ENCODE assay signal across 12 mouse cellular contexts in the genomic region with DNA sequence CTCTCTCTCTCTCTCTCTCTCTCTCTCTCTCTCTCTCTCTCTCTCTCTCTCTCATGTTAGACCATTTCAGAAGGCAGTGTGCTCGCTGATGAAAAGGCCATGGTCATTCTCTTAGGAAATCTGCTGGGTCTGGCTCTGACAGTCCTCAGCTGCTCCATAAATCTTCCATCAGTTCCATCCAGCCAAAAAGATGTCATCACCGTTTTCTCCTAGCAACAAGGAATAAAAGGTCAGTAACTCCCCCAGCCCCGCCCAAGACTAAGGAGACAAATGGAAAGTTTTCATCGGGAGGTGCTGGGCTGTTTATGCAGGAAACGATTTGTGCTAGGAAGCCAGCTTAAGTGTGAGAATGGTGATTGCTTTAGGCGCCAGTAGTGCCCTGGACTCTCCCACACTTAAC. TPM values are rescaled to one million over a fixed set of nuclear protein-coding genes. Genes with fewer than 3 reads are reported as not detected.
DNase-seq lines count a peak whose midpoint lies in the region; ATAC-seq and TF ChIP-seq lines count a peak whose summit lies in the region.
"Had no signal": no experiment of that assay in that cellular context is flagged by ENCODE, and none has a peak within 500 bp of the region (broad histone marks: within the 10 kb centered on the region; RNA-seq: fewer than 3 reads in every experiment).

No protein-coding gene starts in this region.

- peaks cover 26 to 62% of the 10 kb centered on the region in 2 experiments for H3K4me1 ChIP-seq in heart, embryonic 14.5 days (ENCODE audit: control insufficient read depth in 2 of 2, insufficient read depth in 2 of 2, low read length in 2 of 2)
- no peaks in the 10 kb centered on the region for H3K4me1 ChIP-seq in midbrain, postnatal 0 days (ENCODE audit: insufficient read depth, low read length)
- H3K4me1 ChIP-seq: midbrain, embryonic 12.5 days had no signal

- no peaks in the 10 kb centered on the region for H3K9me3 ChIP-seq in heart, embryonic 14.5 days (ENCODE audit: control insufficient read depth, low read length)
- H3K9me3 ChIP-seq in midbrain, postnatal 0 days (ENCODE audit: low read length), result no peaks in the 10 kb centered on the region

- H3K4me3 ChIP-seq in heart, embryonic 14.5 days (ENCODE audit: control insufficient read depth in 1 of 2, insufficient read depth in 1 of 2, low read depth in 1 of 2, low read length in 2 of 2), result no peak overlapping the region
- H3K4me3 ChIP-seq in midbrain, postnatal 0 days (ENCODE audit: low read depth, low read length), result no peak overlapping the region
- H3K4me3 ChIP-seq: midbrain, embryonic 12.5 days had no signal

- peak overlapping the region; percentile 54 for H3K9ac ChIP-seq in heart, embryonic 14.5 days (ENCODE audit: low read length)
- no peak overlapping the region for H3K9ac ChIP-seq in midbrain, postnatal 0 days (replicated peaks; ENCODE audit: low read length, poor library complexity, severe bottlenecking)
- H3K9ac ChIP-seq: midbrain, embryonic 12.5 days had no signal

- H3K27me3 ChIP-seq in heart, embryonic 14.5 days (ENCODE audit: control insufficient read depth, insufficient read depth, low read length), result no peaks in the 10 kb centered on the region
- peaks cover 29% of the 10 kb centered on the region for H3K27me3 ChIP-seq in midbrain, postnatal 0 days (ENCODE audit: insufficient read depth, low read length)

- ATAC-seq in heart, embryonic 14.5 days (ENCODE audit: insufficient number of reproducible peaks, insufficient read depth, low FRiP score, low read depth), result peak; percentile 48
- ATAC-seq in midbrain, postnatal 0 days (ENCODE audit: low FRiP score), result no peak

- TF ChIP-seq CTCF in midbrain, postnatal 0 days (IDR thresholded peaks at IDR 0.05), result no peak

- no peaks in the 10 kb centered on the region for H3K36me3 ChIP-seq in heart, embryonic 14.5 days (ENCODE audit: control insufficient read depth, insufficient read depth, low read length)
- H3K36me3 ChIP-seq in midbrain, postnatal 0 days (ENCODE audit: insufficient read depth, low read length), result no peaks in the 10 kb centered on the region
- H3K36me3 ChIP-seq: midbrain, embryonic 12.5 days had no signal

- peak; percentile 23 for DNase-seq in gastrocnemius, postnatal 25 days
- no peak for DNase-seq in gastrocnemius, adult 8-10 months (ENCODE audit: low spot score in 2 of 2)
- peak; percentile 90 for DNase-seq in adrenal gland, adult 2 months
- peak; percentile 61 for DNase-seq in lung, postnatal 14 days
- no peak for DNase-seq in retina, postnatal 1 day
- no peak for DNase-seq in midbrain, postnatal 0 days (ENCODE audit: low spot score)
- DNase-seq in B cell, adult 2 months, result no peak
- DNase-seq: liver had no signal

- WGBS in heart, embryonic 14.5 days, result 4% methylated on average over 6 of the region's 6 CpGs
- WGBS in midbrain, postnatal 0 days, result 28% methylated on average over 6 of the region's 6 CpGs

- peak overlapping the region; percentile 84 to 87 for H3K27ac ChIP-seq in heart, embryonic 14.5 days (replicated peaks in 1 of 2; ENCODE audit: control insufficient read depth in 1 of 2, insufficient read depth in 1 of 2, low read depth in 2 of 2, low read length in 2 of 2)
- H3K27ac ChIP-seq in midbrain, postnatal 0 days (ENCODE audit: low read depth, low read length), result no peak overlapping the region
- H3K27ac ChIP-seq: midbrain, embryonic 12.5 days had no signal

- H3K4me2 ChIP-seq in heart, embryonic 14.5 days (ENCODE audit: low read length), result peak overlapping the region; percentile 37; the same call in 1 of the 2 replicates
- H3K4me2 ChIP-seq in midbrain, postnatal 0 days (ENCODE audit: low read depth, low read length, poor library complexity, severe bottlenecking), result no peak overlapping the region
- H3K4me2 ChIP-seq: midbrain, embryonic 12.5 days had no signal

RNA-seq across cellular contexts. Expression of a gene that starts 16.6 kb away (rescaled TPM):
- not detected for total RNA-seq in gastrocnemius, postnatal 25 days (2021)
- not detected for total RNA-seq in gastrocnemius, adult 8-10 months (2022)
- total RNA-seq in adrenal gland, adult 2 months (2021), result not detected
- polyA plus RNA-seq in adrenal gland, adult 2 months (2012; rRNA removed), result 0.16 and 0.26 TPM in 2 replicates
- 172 and 177 TPM in 2 replicates for polyA plus RNA-seq in heart, embryonic 14.5 days (2014; fragmentation: Nextera tagmentation; extraction: Ambion mirVana)
- not detected in 2 replicates for total RNA-seq in midbrain, postnatal 0 days (2014; rRNA removed)
- not detected in 2 replicates for polyA plus RNA-seq in midbrain, postnatal 0 days (2015; fragmentation: Nextera tagmentation; extraction: Ambion mirVana)
- total RNA-seq: layer of hippocampus, adult 8-10 months had no signal
- polyA plus RNA-seq: midbrain, embryonic 12.5 days; testis, adult 2 months had no signal

RNA-seq across cellular contexts. Expression of a gene that starts 55.5 kb away (rescaled TPM):
- total RNA-seq in gastrocnemius, postnatal 25 days (2021), result under 1 TPM; 0.31 to 0.56 TPM
- under 1 TPM; 0.22 to 0.83 (median 0.41) TPM for total RNA-seq in gastrocnemius, adult 8-10 months (2022)
- 1 to 10 TPM; 1.0 to 1.3 TPM for total RNA-seq in adrenal gland, adult 2 months (2021)
- 1.2 and 2.1 TPM in 2 replicates for polyA plus RNA-seq in adrenal gland, adult 2 months (2012; rRNA removed)
- 4.2 and 5.0 TPM in 2 replicates for polyA plus RNA-seq in heart, embryonic 14.5 days (2014; fragmentation: Nextera tagmentation; extraction: Ambion mirVana)
- 1.9 and 4.7 TPM in 2 replicates for total RNA-seq in midbrain, postnatal 0 days (2014; rRNA removed)
- polyA plus RNA-seq in midbrain, postnatal 0 days (2015; fragmentation: Nextera tagmentation; extraction: Ambion mirVana), result 1.6 and 1.9 TPM in 2 replicates

Comparison
In these comparisons a context has a peak if more than half of its experiments do, and no peak if none do; other contexts are left out.
1. DNase-seq: peak in gastrocnemius, postnatal 25 days (single experiment), adrenal gland, adult 2 months (single experiment) and lung, postnatal 14 days (single experiment); none in gastrocnemius, adult 8-10 months (0 of 2), retina, postnatal 1 day (single experiment), midbrain, postnatal 0 days (single experiment) and B cell, adult 2 months (0 of 2).